Mouse (Mus musculus) liver, embryonic 14.5 days (tissue): ENCODE data around the gene Mapk13. TPM values are rescaled to one million over a fixed set of nuclear protein-coding genes. Genes with fewer than 3 reads are reported as not detected.
"Not testable (repeated sequence)": the region's sequence is repeated elsewhere in the genome, so short reads cannot be mapped to it uniquely, and the experiment has no call there.

Experiments used
- ATAC-seq: fragments of 200-750 bp; cut with Nextera tagmentation; 2 replicates; pipeline ENCODE4 v1.8.0; 2017; ENCODE audit warnings: moderate number of reproducible peaks, mild to moderate bottlenecking, moderate library complexity; ENCODE audit not compliant: insufficient read depth
- DNase-seq, 3 experiments: peaks; one replicate each; pipeline ENCODE4 v3.0.0-alpha.2; 2012 to 2013; ENCODE audit warnings: low read depth in 3 of 3, low spot score in 3 of 3
- H3K27ac ChIP-seq: fragments of 300-500 bp; sonication (generic); 2 replicates; pipeline ENCODE4 v1.5.1; 2014; ENCODE audit warnings: moderate library complexity, mild to moderate bottlenecking, control low read depth, inconsistent platforms
- H3K27me3 ChIP-seq: fragments of 300-500 bp; sonication (generic); 2 replicates; pipeline ENCODE4 v1.6.1; 2014; ENCODE audit warnings: mild to moderate bottlenecking, low read length, moderate library complexity; ENCODE audit not compliant: control insufficient read depth, insufficient read depth
- H3K36me3 ChIP-seq: fragments of 300-500 bp; sonication (generic); replicated peaks from 2 replicates; pipeline ENCODE4 v1.6.1; 2014; ENCODE audit warnings: low read depth; ENCODE audit not compliant: control insufficient read depth, insufficient read depth
- H3K4me1 ChIP-seq, 2 experiments: fragments of 200-500 bp in 1 of 2; fragments of 300-500 bp in 1 of 2; sonication (generic) in 1 of 2; replicated peaks; 2 replicates each; pipeline ENCODE4 v1.6.1; 2012 to 2014; ENCODE audit warnings: antibody characterized with exemption in 1 of 2, inconsistent platforms in 1 of 2, low read length in 1 of 2; ENCODE audit not compliant: control insufficient read depth in 2 of 2, insufficient read depth in 2 of 2
- H3K4me2 ChIP-seq: fragments of 300-500 bp; sonication (generic); 2 replicates; pipeline ENCODE4 v1.6.1; 2014; ENCODE audit warnings: low read depth, mild to moderate bottlenecking, control low read depth, moderate library complexity
- H3K4me3 ChIP-seq, 2 experiments: fragments of 200-500 bp in 1 of 2; fragments of 300-500 bp in 1 of 2; sonication (generic) in 1 of 2; 2 replicates each; pipeline ENCODE4 v1.5.1; 2012 to 2014; ENCODE audit warnings: low read depth in 2 of 2, low read length in 2 of 2, mild to moderate bottlenecking in 2 of 2, control low read depth in 1 of 2, inconsistent platforms in 1 of 2, moderate library complexity in 1 of 2; ENCODE audit not compliant: insufficient read depth in 1 of 2
- H3K9ac ChIP-seq: fragments of 300-500 bp; sonication (generic); replicated peaks from 2 replicates; pipeline ENCODE4 v1.6.1; 2014; ENCODE audit warnings: mild to moderate bottlenecking, control low read depth, moderate library complexity
- H3K9me3 ChIP-seq: fragments of 300-500 bp; sonication (generic); 2 replicates; pipeline ENCODE4 v1.6.1; 2016; ENCODE audit warnings: low read length, mixed read lengths; ENCODE audit not compliant: control insufficient read depth
- CTCF ChIP-seq: IDR thresholded peaks from 2 replicates; pipeline ENCODE4 v1.5.1; 2016; ENCODE audit warnings: antibody characterized with exemption, low read depth, control low read depth
- EP300 ChIP-seq: IDR thresholded peaks from 2 replicates; pipeline ENCODE4 v1.6.1; 2016; ENCODE audit warnings: antibody characterized with exemption, low read depth
- WGBS: fragments of 180-500 bp; shearing (Covaris S2); extraction: QIAGEN DNeasy Blood & Tissue Kit; methylation state at CpG from one replicate; pipeline ENCODE4 v1.1.7; 2014; ENCODE audit not compliant: insufficient replicate concordance; 5-methylcytosine and 5-hydroxymethylcytosine counted together
- polyA plus RNA-seq, 2 experiments: library from polyadenylated mRNA; depleted of rRNA in 1 of 2; stranded (reverse) in 1 of 2; unstranded in 1 of 2; fragments of >200 nt; fragmentation: Nextera tagmentation in 1 of 2; extraction: Ambion mirVana in 1 of 2; gene quantifications; 2 replicates each; pipeline versions ENCODE4 v1.2.1 to v1.2.3; 2012 to 2014

The Mapk13 gene
- polyA plus RNA-seq (2012; rRNA removed) (1.5 and 1.6 TPM in 2 replicates), polyA plus RNA-seq (2014; fragmentation: Nextera tagmentation; extraction: Ambion mirVana) (1.5 and 1.6 TPM in 2 replicates)

DNA sequence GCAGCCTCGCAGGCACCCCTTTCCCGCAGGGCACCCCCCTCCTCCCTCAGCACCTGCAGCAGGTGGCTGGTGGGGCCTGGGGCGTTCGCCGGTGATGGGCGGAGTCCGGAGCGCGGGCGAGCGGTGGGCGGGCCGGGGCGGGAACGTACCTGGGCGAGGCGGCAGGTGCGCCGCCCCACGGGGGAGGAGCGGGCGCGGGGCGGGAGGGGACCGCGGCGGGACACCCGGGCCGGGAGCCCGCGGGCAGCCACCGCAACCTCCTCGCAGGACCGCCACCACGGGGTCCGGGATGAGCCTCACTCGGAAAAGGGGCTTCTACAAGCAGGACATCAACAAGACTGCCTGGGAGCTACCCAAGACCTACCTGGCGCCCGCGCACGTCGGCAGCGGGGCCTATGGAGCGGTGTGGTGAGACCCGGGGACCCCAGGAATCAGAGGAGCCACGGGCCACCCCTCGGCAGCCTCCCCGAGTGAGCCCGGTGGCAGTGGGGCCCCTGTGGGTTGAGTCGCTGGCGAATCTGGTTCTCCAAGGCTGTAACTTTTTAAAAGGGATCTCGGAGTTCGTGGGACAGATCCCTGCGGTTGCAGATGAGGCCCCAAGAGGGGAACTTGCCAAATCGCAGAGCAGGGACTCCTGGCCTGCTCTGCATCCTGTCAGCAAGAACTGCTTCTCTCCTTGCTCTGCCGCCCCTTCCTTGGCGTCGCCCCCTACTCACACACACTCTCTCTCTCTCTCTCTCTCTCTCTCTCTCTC lies at the start of gene Mapk13:
Gene Mapk13, plus strand, starts transcription at position 177 of the 754 bp plus-strand sequence.
- Histone ChIP-seq H3K9me3 (no peaks in the 10 kb centered on the region), H3K27me3 (peaks cover 38% of the 10 kb centered on the region), H3K4me1 (no peaks in the 10 kb centered on the region), H3K36me3 (no peaks in the 10 kb centered on the region), H3K9ac (no peak within 1 kb of the TSS; the same call in 1 of the 2 replicates), H3K27ac (no peak within 1 kb of the TSS), H3K4me3 (peak within 1 kb of the TSS; percentile 32 to 49), H3K4me2 (peak within 1 kb of the TSS; percentile 60)
- no peak for DNase-seq
- no peak for TF ChIP-seq EP300
- TF ChIP-seq CTCF, result no peak
- WGBS, result 2% methylated on average over 58 of the region's 58 CpGs
- ATAC-seq, result no peak

DNA sequence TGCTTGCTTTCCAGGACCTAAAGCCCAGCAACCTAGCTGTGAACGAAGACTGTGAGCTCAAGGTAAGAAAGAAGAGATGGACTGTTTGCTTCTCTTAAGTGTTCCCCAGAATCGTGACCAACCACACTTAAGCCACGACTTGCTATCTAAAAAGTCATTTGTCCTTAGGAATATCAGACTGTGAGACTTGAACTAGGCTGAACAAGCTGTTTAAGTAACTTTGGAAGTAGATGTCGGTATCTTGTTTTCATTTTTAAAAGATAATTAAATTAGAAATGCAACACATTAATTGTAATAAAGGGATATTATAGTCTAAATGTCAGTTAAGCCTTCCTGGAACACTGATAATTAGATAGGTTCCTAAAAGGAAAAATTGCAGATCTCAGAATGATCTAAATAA lies 43.3 kb upstream of the Mapk13 start, which contains the start of gene AC170998.1:
Gene AC170998.1, plus strand, starts transcription at position 301 of the 400 bp plus-strand sequence.
- TF ChIP-seq CTCF (no peak), EP300 (no peak)
- Histone ChIP-seq H3K4me3 (no peak within 1 kb of the TSS), H3K4me2 (no peak within 1 kb of the TSS), H3K27me3 (no peaks in the 10 kb centered on the region), H3K27ac (no peak within 1 kb of the TSS), H3K4me1 (no peaks in the 10 kb centered on the region), H3K9me3 (no peaks in the 10 kb centered on the region), H3K36me3 (peaks cover 61% of the 10 kb centered on the region), H3K9ac (no peak within 1 kb of the TSS)
- no peak for DNase-seq
- ATAC-seq, result no peak
- 72% methylated on average over 4 of the region's 4 CpGs for WGBS

DNA sequence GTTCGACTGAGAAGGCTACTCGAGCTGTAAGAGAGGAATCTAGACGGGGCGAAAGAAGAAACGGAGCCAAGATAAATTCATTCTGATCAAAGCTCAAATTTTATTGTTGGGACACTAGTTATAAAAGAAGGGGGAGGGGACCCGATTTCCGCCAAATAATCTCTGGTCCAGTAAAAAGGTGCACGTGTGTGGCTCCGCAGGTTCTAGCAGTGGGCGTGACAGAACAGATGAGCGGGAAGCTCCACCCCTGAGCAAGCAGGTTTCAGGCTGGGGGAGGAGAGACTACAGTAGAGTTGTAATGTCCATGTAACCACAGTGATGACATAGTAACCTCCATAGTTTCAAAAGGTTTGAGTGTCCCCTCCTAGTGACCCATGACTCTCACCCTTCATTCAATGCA lies 41.6 kb upstream of the Mapk13 start:
- ATAC-seq, H3K27me3 ChIP-seq, H3K4me2 ChIP-seq, H3K9ac ChIP-seq, H3K27ac ChIP-seq, H3K4me3 ChIP-seq, H3K4me1 ChIP-seq, DNase-seq, H3K9me3 ChIP-seq: not testable (repeated sequence)
- 84% methylated on average over 11 of the region's 11 CpGs for WGBS
- peaks cover 74% of the 10 kb centered on the region for H3K36me3 ChIP-seq

DNA sequence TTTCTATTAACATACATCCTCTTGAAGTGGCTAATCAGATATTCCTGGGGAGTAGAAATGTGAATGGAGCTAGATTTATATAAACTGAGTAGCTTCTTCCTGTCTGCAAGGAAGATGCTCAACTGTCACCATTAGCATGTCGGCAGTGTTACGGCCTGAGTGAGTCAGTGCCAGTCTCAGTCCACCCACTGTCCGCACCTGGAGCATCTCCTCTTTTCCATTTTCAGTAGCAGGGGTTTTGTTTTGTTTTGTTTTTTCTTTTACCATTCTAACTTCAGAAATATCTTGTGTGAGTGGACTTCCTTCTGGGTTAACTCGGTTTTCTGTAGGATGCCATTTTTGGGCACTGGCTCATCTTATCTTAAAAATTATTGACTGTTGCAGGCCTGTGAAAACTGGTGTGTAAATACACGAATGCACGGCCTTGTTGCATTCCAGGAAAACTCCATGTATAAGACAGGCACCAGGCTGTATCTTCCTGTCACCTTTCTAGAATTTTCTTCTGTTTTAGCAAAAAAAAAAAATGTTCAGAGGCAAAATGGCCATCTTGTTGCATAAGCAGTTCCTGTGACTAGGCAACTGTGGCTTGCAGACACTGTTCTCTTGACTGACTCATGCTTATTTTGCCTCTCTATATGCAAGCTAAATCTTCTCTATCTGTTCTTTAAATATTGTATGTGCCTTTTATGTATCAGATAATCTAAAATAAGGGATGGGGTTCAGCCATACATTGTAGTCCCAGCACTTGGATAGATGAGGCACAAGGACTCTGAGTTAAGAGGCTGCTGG lies 33.6 kb upstream of the Mapk13 start:
- Histone ChIP-seq H3K9me3 (no peaks in the 10 kb centered on the region), H3K27ac (no peak overlapping the region), H3K4me2 (no peak overlapping the region), H3K9ac (no peak overlapping the region), H3K27me3 (no peaks in the 10 kb centered on the region), H3K4me1 (0 out of 4 replicates have a peak, but pooled peaks cover 0 to 6% of the 10 kb centered on the region in 2 experiments), H3K36me3 (peaks cover 35% of the 10 kb centered on the region), H3K4me3 (no peak overlapping the region)
- ATAC-seq (no peak), DNase-seq (no peak)
- TF ChIP-seq CTCF (no peak), EP300 (no peak)
- 60% methylated on average over 6 of the region's 6 CpGs for WGBS

DNA sequence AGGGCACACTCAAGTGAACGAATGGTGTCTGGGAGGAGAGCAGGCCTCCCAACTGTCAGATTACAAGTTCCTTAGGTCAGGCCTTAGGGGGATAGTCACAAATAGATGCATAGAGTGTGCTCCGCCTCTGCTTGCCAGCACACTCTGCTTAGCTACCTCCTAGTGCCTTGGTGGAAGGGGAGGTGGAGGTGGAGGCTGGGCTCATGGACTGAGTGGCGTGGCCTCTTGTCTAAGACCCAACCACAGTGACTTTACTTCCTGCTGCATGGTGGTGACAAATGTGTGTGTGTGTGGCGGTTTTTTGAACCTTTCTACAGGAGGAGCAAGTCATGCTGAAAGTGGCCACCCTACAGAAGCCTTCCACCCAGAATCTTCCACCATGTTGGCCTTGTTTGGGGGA lies 32.6 kb upstream of the Mapk13 start:
- Histone ChIP-seq H3K27ac (no peak overlapping the region), H3K4me1 (0 out of 4 replicates have a peak, but pooled peaks cover 0 to 6% of the 10 kb centered on the region in 2 experiments), H3K9ac (no peak overlapping the region), H3K9me3 (no peaks in the 10 kb centered on the region), H3K4me3 (no peak overlapping the region), H3K27me3 (no peaks in the 10 kb centered on the region), H3K4me2 (no peak overlapping the region), H3K36me3 (peaks cover 33% of the 10 kb centered on the region)
- DNase-seq (no peak), ATAC-seq (0 out of 2 replicates have a peak, but pooled peaks have one; percentile 13)
- WGBS, result 52% methylated on average over 4 of the region's 4 CpGs
- TF ChIP-seq EP300 (no peak), CTCF (no peak)
